Mouse (Mus musculus) T-helper 17 cell (primary cell): ENCODE measurements at regions not wholly inside any gene's neighbourhood (a gene's known extent, or its start where the extent isn't known, plus 50 kb on each side); places are given as distances from the start of the nearest gene placed in this dataset.
"Not testable (repeated sequence)": the region's sequence is repeated elsewhere in the genome, so short reads cannot be mapped to it uniquely, and the experiment has no call there.

ENCODE experiments used
- in situ Hi-C, 2 experiments: fragments of 300-600 bp; cut with MboI, MseI; formaldehyde crosslinking; loops; 1 replicate in 1 of 2; 2 replicates in 1 of 2; pipeline ENCODE4 v1.15.1; 2025; ENCODE audit warnings: high pct_unique_total_duplicates in 2 of 2

DNA sequence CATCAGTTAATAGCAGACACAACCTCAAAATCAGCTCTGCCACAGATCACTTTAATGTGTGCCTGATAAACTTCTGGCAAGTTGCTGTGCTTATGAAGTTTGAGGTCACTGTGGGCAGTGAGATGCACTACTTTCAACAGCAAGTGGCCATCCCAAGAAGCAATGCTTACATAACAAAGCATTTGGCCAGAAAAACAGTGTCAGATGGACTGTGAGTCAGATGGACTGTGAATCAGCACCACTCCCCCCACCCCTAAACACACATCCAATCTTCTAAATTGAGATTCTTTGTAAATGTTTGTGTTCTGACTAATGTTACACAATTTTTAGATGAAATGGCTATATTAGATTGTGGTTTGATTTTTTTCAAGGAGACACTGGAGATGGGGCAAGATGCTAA lies 550.7 kb downstream of the Nxph1 start:
- in situ Hi-C loops = no loop called here

DNA sequence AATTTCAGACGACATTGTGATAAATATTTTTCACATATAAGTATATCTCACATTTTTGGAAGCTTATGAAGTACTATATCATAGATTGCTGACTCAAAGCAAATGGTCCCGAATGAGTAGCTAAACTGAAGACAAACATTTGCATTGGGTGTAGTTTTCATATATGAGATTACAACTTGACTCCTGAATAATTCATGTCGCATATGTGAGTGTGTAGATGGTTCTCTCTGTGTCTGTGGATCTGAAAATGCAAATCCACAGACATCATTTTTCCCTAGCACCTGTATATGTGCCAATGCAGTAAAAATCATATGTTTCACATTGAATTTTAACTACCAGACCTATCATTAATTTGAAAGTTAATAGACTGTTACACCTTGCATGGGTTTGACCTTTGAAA lies 586.2 kb downstream of the Nxph1 start:
- in situ Hi-C loops = no loop called here

DNA sequence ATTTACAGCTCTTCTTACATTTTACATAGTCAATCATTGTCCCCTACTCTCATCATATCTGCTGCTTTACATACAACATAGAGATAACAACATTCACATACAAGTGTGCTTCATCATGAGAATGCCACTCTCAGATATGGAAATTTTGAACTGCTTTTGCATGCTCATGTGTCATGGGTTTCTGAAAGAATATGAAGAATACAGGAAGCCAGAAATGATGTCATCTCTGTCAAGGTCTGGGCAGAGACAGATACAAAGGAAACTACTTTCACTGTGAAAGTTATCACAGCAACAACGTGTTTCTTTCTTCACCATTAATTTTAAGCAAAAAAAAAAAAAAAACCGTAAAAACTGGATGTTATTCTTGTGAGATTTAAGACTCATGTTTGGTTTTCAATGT lies 590.5 kb downstream of the Nxph1 start:
- in situ Hi-C loops = no loop called here

DNA sequence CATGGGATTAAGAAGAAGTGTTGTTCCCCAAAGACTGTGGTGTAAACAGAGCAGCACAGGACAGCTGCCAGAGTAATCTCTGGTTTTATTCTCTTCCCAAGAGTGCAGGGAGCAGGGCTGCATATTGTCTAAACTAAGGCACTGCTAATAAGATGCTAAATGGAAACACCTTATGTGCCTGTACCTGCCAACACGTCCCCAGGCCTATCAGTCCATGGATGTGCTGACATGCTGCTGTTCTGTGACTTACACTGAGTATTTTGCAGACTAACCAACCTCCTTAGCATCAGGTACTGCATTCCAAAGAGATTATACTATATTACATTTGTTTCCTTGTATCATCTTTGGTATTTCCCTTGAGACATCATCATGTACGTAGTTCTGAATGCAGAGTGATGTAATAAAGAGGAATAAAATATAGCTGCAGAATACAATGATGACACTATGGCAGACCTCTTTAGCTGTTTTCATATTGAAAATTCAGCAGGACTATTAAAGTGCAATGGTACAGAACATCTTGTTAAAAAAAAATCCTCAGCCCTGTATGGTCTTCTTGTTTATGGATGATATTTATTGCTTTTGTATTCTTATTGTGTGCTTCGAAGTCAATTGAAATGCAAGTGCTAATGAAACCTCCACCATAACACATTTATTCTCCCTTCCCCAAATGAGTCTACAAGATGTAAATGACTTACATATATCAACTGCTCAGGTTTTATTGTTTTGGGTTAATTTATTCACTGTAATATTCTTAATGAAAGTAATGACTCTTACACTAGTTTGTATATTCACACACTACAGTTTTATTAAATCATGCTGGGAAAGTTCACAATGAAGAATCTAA lies 602.1 kb downstream of the Nxph1 start:
- in situ Hi-C loops = no loop called here

DNA sequence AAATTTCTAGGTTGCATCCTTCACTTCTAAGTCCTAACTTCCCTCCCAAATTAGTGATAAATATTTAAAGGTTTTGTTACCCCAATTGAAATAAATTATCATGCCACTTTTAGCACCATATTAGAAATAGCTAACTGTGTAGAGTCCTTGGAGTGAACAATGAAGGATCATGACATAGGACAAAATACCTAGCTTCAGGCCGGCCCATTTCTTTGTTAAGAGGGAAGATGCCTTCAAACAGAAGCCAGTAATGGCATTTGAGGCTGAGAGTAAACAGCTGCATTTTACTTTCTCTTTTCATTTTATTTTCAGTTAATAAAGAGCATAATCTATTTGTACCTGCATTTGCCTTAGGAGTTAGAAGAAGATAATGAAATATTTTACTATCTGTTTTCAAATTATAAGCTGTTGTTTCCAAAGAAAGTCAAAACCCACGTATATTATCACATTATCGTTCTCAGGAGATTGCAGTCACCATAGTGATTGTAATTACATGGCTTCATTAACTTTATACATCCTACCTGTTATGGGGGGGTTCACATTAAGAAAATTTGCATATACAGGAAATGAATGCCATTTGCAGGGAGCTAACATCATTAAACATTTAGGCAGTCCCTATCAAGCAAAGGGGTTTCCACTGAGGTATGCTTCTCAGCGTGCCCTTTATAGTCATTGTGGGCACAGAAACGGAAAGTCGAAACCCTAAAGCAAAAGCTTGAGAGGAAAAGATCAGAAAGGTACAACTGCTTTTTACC lies 615.2 kb downstream of the Nxph1 start:
- in situ Hi-C loops = no loop called here

- in situ Hi-C loops = no loop called here
Observed at GRCm38 (mm10) chr6:9571787-9572186, 623.6 kb downstream of the Nxph1 start.

GRCm38 (mm10) chr6:9593391-9593790 lies 645.2 kb downstream of the Nxph1 start:
- in situ Hi-C loops = no loop called here

- in situ Hi-C loops = no loop called here
Observed at GRCm38 (mm10) chr6:9599418-9599817, 651.2 kb downstream of the Nxph1 start.

GRCm38 (mm10) chr6:9633931-9634330 lies 685.7 kb downstream of the Nxph1 start:
- in situ Hi-C loops = no loop called here

DNA sequence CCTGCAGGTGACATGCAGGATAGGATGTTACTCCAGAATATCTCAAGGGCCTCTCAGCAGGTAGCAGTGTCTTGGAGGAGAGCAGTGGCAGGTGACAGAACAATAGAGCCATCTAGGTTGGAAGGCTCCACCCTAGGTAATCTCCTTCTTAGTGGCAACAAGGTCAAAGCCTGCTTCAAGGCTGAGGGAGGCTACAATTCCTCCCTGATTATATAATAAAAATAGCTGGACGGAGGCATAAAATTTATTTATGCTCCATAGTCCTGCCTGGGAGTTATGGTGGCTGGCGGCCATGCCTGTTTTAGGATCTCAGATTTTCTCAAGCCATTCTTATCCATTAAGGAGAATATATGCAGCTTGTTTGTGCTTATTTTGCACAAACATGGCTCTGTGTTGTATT lies 695.2 kb downstream of the Nxph1 start:
- in situ Hi-C loops = not testable (repeated sequence)

- in situ Hi-C loops = not testable (repeated sequence)
Observed at GRCm38 (mm10) chr6:9643926-9644325, 695.7 kb downstream of the Nxph1 start.

DNA sequence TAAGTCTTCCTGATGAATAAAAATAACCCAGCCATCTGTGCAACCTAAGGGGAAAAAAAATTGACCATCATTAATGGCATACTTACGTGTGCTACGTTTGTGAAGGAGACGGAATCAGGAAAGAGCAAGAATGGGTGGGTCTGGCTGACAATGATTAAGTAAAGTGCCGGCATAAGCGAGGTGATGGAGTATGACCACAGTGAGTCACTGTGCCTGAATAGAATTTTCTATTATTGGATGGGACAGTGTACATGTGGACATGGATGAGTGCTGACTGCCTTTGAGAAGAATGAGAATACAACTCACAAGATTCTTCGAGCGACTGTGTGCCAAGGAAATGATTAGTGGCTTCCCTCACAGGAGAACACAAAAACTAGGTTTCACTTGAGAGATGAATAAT lies 711.4 kb downstream of the Nxph1 start:
- in situ Hi-C loops = no loop called here

- in situ Hi-C loops = loop anchor here in 1 of 2 experiments (10.0 kb wide), 2 partner anchors 700 to 1260 kb away; no protein-coding TSS in a partner anchor
Observed at GRCm38 (mm10) chr6:9685182-9685581, 737.0 kb downstream of the Nxph1 start.

DNA sequence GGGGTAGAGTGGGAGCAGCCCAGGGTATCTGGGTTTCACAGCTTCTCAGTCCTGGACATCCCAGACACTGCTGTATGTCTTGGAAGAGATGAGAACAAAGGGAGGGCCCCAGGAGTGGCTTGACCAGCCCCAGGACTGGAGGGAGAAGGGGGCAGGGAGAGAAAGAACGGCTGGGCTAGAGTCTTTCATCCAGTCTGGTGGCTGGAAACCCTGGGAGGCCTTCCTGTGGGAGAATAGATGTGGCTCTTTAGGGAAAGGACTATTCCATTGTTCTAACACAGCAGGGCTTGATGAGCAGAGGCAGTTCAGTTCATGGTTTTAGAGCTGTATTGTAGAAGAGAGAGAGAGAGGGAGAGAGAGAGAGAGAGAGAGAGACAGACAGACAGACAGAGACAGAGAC lies 745.5 kb downstream of the Nxph1 start:
- in situ Hi-C loops = no loop called here

GRCm38 (mm10) chr6:9697698-9698097 lies 749.5 kb downstream of the Nxph1 start:
- in situ Hi-C loops = no loop called here

DNA sequence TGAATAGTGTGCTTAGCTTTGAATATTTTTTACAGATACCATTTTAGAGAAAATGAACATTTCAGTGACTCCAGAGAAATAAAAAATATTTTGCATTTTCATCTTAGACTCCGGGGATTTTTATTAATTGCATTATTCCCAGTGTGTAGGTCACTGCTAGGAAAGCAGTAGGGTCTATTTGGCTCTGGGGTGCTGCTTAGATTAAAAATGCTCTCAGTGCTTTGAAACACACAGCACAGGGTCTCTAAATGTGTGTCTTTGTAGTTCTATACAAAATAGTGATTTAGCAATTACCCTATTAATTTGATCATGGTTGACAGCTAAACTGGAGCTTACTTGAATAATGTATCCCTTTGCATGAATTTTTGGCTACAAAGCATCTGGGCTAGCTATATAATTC lies 750.0 kb downstream of the Nxph1 start:
- in situ Hi-C loops = no loop called here
